Mouse (Mus musculus): ENCODE results near the gene Atp5d. TPM values are rescaled to one million over a fixed set of nuclear protein-coding genes. Genes with fewer than 3 reads are reported as not detected.

Atp5d gene
- total and polyA plus RNA-seq, 2 experiments from 2014 or later, result 259 to 607 TPM

DNA sequence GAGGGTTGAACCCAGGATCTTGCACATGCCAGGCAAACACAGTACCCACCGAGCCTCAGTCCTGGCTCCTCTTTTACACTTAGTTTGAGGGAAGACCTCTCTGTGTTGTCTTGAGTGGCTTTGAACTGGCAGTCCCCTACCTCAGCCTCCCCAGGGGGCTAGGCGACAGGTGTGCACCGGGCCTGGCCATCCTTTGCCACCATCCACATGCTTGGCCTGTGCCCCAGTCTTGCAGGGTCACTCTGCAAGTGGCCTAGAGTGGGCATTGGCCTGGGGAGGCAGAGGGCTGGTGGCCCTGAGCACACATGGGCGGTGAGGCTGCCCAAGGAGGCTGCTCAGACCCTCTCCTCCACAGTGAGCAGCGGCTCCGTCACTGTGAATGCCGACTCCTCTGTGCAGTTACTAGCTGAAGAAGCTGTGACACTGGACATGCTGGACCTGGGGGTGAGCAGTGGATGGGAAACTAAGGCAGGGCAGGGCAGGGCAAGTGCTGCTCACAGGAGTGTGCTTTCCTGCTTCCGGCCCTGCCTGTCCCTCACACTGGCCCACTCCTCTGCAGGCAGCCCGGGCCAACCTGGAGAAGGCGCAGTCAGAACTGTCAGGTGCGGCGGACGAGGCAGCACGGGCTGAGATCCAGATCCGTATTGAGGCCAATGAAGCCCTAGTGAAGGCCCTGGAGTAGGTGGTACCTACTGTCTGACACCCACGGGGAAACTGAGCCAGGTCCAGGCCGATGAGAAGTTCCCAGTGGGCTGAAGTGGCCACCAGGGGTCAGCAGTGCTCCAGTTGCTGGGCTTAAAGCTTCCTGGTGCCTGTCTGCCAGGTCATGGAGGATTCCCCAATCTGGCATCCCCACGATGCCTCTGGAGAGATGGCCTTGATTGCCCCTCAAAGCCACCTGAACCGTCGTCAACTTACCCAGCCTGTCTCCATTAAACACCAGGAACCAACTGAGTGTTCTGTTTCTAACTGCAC, 6.7 kb downstream of the Atp5d start:
- H3K27ac ChIP-seq (ENCODE audit: low read depth, low read length), result no peak overlapping the region
- H3K4me2 ChIP-seq (ENCODE audit: low read depth, low read length, poor library complexity, severe bottlenecking), result no peak overlapping the region
- no peaks in the 10 kb centered on the region for H3K9me3 ChIP-seq (ENCODE audit: low read length)
- no peak overlapping the region for H3K4me3 ChIP-seq (ENCODE audit: low read depth, low read length)
- 67% methylated on average over 20 of the region's 20 CpGs for WGBS
- H3K9ac ChIP-seq (replicated peaks; ENCODE audit: low read length, poor library complexity, severe bottlenecking), result no peak overlapping the region
- H3K4me1 ChIP-seq (ENCODE audit: insufficient read depth, low read length), result peaks cover 5% of the 10 kb centered on the region; the same call in 1 of the 2 replicates
- H3K36me3 ChIP-seq (ENCODE audit: insufficient read depth, low read length), result peaks cover 15% of the 10 kb centered on the region
- no peaks in the 10 kb centered on the region for H3K27me3 ChIP-seq (ENCODE audit: insufficient read depth, low read length)
- DNase-seq (ENCODE audit: low spot score) (peak; percentile 73), ATAC-seq (ENCODE audit: low FRiP score) (no peak)
- TF ChIP-seq CTCF (IDR thresholded peaks at IDR 0.05), result peak; percentile 84

DNA sequence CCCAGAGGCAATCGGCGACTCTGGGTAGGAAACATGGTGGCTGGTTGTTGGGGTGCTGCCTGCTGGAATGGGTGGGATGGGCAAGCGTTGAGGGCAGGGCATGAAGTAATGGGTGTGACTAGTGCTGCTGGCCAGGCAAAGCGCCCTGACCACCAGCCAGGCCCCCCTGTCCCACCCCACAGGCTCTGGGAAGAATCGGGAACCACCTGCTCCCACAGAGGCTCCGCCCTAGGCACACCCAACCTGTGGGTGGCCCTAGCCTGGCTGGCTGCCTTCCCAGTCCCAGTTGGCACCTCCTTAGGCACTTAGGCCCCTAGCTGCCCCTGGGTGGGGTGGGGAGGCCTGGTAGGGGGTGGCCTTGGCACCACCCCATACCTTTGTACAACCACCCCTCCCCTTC, 7.5 kb downstream of the Atp5d start:
- TF ChIP-seq CTCF (IDR thresholded peaks at IDR 0.05), result no peak
- Histone ChIP-seq H3K9ac (replicated peaks; ENCODE audit: low read length, poor library complexity, severe bottlenecking) (no peak overlapping the region), H3K4me3 (ENCODE audit: low read depth, low read length) (no peak overlapping the region), H3K4me2 (ENCODE audit: low read depth, low read length, poor library complexity, severe bottlenecking) (no peak overlapping the region), H3K4me1 (ENCODE audit: insufficient read depth, low read length) (peaks cover 5% of the 10 kb centered on the region; the same call in 1 of the 2 replicates), H3K27me3 (ENCODE audit: insufficient read depth, low read length) (no peaks in the 10 kb centered on the region), H3K27ac (ENCODE audit: low read depth, low read length) (no peak overlapping the region), H3K9me3 (ENCODE audit: low read length) (no peaks in the 10 kb centered on the region), H3K36me3 (ENCODE audit: insufficient read depth, low read length) (peaks cover 15% of the 10 kb centered on the region)
- ATAC-seq (ENCODE audit: low FRiP score), result no peak
- DNase-seq (ENCODE audit: low spot score), result no peak
- 85% methylated on average over 6 of the region's 6 CpGs for WGBS

DNA sequence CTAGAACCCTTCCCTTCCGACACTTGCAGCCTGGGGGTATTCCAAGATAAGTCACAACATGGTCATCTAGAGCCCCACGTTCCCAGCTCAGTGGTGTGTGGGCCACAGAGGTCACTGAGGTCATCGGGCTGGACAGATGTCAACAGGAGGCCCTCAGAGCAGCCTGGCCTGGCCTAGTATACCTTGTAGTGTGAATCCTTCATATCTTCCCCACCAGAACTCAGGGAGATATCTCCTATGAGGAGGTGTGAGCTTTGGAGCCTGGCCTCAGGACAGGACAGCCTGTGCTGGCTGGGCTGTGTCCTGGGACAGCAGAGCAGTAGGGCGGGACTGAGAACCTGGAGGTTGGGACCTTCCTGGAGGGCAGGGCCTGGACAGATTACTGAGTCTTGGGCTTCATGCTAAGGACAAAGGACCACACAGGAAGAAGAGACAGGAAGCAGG, 8.2 kb downstream of the Atp5d start:
- WGBS, result 76% methylated on average over 4 of the region's 4 CpGs
- H3K36me3 ChIP-seq (ENCODE audit: insufficient read depth, low read length), result peaks cover 15% of the 10 kb centered on the region
- H3K27ac ChIP-seq (ENCODE audit: low read depth, low read length), result no peak overlapping the region
- no peaks in the 10 kb centered on the region for H3K9me3 ChIP-seq (ENCODE audit: low read length)
- no peak for DNase-seq (ENCODE audit: low spot score)
- no peaks in the 10 kb centered on the region for H3K27me3 ChIP-seq (ENCODE audit: insufficient read depth, low read length)
- no peak overlapping the region for H3K9ac ChIP-seq (replicated peaks; ENCODE audit: low read length, poor library complexity, severe bottlenecking)
- H3K4me1 ChIP-seq (ENCODE audit: insufficient read depth, low read length), result peaks cover 5% of the 10 kb centered on the region; the same call in 1 of the 2 replicates
- TF ChIP-seq CTCF (IDR thresholded peaks at IDR 0.05), result no peak
- ATAC-seq (ENCODE audit: low FRiP score), result no peak
- no peak overlapping the region for H3K4me3 ChIP-seq (ENCODE audit: low read depth, low read length)
- H3K4me2 ChIP-seq (ENCODE audit: low read depth, low read length, poor library complexity, severe bottlenecking), result no peak overlapping the region

DNA sequence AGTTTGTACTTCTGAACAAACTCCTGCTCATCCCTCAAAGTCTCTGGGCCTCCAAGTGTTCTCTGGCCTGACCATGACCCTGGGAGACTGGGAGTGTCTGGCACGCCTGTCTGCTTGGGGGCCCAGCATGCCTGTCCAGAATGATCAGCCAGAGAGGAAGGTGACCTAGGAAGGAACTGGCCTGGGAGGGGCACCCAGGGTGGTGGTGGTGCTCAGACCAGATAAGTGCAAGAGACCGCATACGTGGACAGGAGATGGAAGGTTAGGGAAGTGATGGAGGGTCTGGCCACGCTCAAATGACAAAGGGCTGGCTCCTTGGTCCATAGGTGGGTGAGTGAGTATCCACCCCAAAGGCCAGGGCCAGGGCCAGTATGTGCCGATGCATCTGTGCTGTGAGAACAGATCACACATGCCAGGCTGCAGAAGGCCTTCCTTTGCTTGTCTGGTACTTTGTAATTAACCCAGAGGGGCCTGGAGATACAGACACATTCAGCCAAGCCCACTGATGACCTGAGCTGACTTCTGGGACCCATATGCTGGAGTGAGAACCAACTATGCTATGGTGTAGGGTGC, 8.8 kb downstream of the Atp5d start:
- Histone ChIP-seq H3K4me2 (ENCODE audit: low read depth, low read length, poor library complexity, severe bottlenecking) (peak overlapping the region; percentile 90), H3K9ac (replicated peaks; ENCODE audit: low read length, poor library complexity, severe bottlenecking) (no peak overlapping the region), H3K27me3 (ENCODE audit: insufficient read depth, low read length) (no peaks in the 10 kb centered on the region), H3K9me3 (ENCODE audit: low read length) (no peaks in the 10 kb centered on the region), H3K36me3 (ENCODE audit: insufficient read depth, low read length) (peaks cover 19% of the 10 kb centered on the region), H3K27ac (ENCODE audit: low read depth, low read length) (peak overlapping the region; percentile 100), H3K4me3 (ENCODE audit: low read depth, low read length) (no peak overlapping the region; the same call in 1 of the 2 replicates), H3K4me1 (ENCODE audit: insufficient read depth, low read length) (peaks cover 11% of the 10 kb centered on the region; the same call in 1 of the 2 replicates)
- ATAC-seq (ENCODE audit: low FRiP score), result no peak
- no peak for DNase-seq (ENCODE audit: low spot score)
- WGBS, result 66% methylated on average over 5 of the region's 5 CpGs
- TF ChIP-seq CTCF (IDR thresholded peaks at IDR 0.05), result no peak

DNA sequence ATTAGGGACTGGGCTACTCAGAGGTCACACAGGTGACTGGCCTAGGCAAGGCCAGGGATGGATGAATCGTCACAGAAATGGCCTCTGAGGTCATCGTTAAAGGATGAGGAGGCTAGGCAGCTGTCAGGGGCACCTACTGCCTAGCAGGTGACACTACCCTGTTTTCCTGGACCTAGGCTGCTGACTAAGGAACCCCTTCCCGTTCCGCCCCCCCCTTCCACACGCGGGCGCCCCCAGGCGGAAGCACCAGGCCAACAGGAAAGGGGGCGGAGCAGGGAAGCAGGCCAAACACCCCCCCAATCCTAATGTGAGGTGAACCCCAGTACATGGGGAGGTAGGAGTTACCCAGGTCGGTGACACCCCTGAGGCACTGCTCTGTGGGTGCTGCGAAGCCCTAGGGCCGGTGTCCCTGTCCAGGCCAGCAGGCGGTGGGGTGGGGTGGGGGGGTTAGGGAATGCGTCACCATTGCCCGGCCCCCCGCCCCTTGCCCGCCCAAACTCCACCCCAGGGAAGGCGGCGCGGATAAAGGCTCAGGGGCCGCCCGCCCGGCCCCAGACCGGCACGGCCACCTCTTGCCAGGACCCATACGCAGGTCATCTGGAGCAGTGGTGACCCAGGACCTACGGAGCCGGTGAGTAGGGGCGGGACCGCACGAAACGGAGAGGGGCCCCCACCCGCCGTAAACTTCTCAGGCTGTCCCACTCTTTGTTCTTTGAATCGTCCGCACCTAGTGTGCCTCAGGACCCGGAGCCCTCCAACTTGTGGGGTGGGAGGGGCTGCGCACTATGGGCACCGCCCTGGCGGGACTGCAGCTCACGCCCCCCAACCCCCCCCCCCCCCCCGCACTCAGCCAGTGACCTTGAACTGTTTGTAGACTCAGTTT, 9.5 kb downstream of the Atp5d start, which contains the start of gene Midn:
TSS of gene Midn (plus strand) at position 554 of the 883 bp plus-strand sequence.
- peak within 1 kb of the TSS; percentile 91 for H3K4me3 ChIP-seq (ENCODE audit: low read depth, low read length)
- H3K9ac ChIP-seq (replicated peaks; ENCODE audit: low read length, poor library complexity, severe bottlenecking), result peak within 1 kb of the TSS; percentile 99
- H3K4me1 ChIP-seq (ENCODE audit: insufficient read depth, low read length), result peaks cover 14% of the 10 kb centered on the region
- under 1% methylated on average over 26 of the region's 42 CpGs for WGBS
- no peaks in the 10 kb centered on the region for H3K9me3 ChIP-seq (ENCODE audit: low read length)
- no peaks in the 10 kb centered on the region for H3K27me3 ChIP-seq (ENCODE audit: insufficient read depth, low read length)
- peak within 1 kb of the TSS; percentile 100 for H3K27ac ChIP-seq (ENCODE audit: low read depth, low read length)
- ATAC-seq (ENCODE audit: low FRiP score), result 0 out of 2 replicates have a peak, but pooled peaks have one; percentile 4
- no peak for DNase-seq (ENCODE audit: low spot score)
- peak; percentile 71 for TF ChIP-seq CTCF (IDR thresholded peaks at IDR 0.05)
- H3K4me2 ChIP-seq (ENCODE audit: low read depth, low read length, poor library complexity, severe bottlenecking), result peak within 1 kb of the TSS; percentile 90
- H3K36me3 ChIP-seq (ENCODE audit: insufficient read depth, low read length), result peaks cover 20% of the 10 kb centered on the region

Measured in midbrain, postnatal 0 days (tissue).